Mouse (Mus musculus) stomach, postnatal 0 days (tissue): ENCODE results near the gene Ccdc184. TPM values are rescaled to one million over a fixed set of nuclear protein-coding genes. Genes with fewer than 3 reads are reported as not detected.
A peak's percentile ranks its signal among the peaks of the same experiment; 100 is the strongest.

Experiments
- ATAC-seq: fragments of 200-750 bp; cut with Nextera tagmentation; 2 replicates; pipeline ENCODE4 v1.8.0; 2017; ENCODE audit not compliant: low FRiP score, low TSS enrichment
- DNase-seq: peaks from one replicate; pipeline ENCODE4 v3.0.0-alpha.2; 2016; ENCODE audit warnings: low spot score
- H3K27ac ChIP-seq: fragments of 300-500 bp; sonication (generic); replicated peaks from 2 replicates; pipeline ENCODE4 v1.5.1; 2014; ENCODE audit warnings: mild to moderate bottlenecking, control low read depth
- H3K27me3 ChIP-seq: fragments of 300-500 bp; sonication (generic); 2 replicates; pipeline ENCODE4 v1.6.1; 2014; ENCODE audit warnings: low read length; ENCODE audit not compliant: control insufficient read depth, insufficient read depth
- H3K36me3 ChIP-seq: fragments of 300-500 bp; sonication (generic); 2 replicates; pipeline ENCODE4 v1.6.1; 2014; ENCODE audit warnings: low read length, mixed read lengths; ENCODE audit not compliant: control insufficient read depth, insufficient read depth
- H3K4me1 ChIP-seq: fragments of 300-500 bp; sonication (generic); replicated peaks from 2 replicates; pipeline ENCODE4 v1.6.1; 2014; ENCODE audit warnings: antibody characterized with exemption; ENCODE audit not compliant: control insufficient read depth, insufficient read depth
- H3K4me2 ChIP-seq: fragments of 300-500 bp; sonication (generic); replicated peaks from 2 replicates; pipeline ENCODE4 v1.6.1; 2014; ENCODE audit warnings: low read depth, mild to moderate bottlenecking, control low read depth, moderate library complexity
- H3K4me3 ChIP-seq: fragments of 300-500 bp; sonication (generic); 2 replicates; pipeline ENCODE4 v1.5.1; 2014; ENCODE audit warnings: low read depth, low read length, control low read depth
- H3K9ac ChIP-seq: fragments of 300-500 bp; sonication (generic); 2 replicates; pipeline ENCODE4 v1.6.1; 2014; ENCODE audit warnings: mild to moderate bottlenecking, low read length, control low read depth, mixed read lengths
- H3K9me3 ChIP-seq: fragments of 300-500 bp; sonication (generic); 2 replicates; pipeline ENCODE4 v1.6.1; 2016; ENCODE audit warnings: low read length; ENCODE audit not compliant: control insufficient read depth
- CTCF ChIP-seq: IDR thresholded peaks from 2 replicates; pipeline ENCODE4 v1.5.1; 2016; ENCODE audit warnings: antibody characterized with exemption, low read depth, mild to moderate bottlenecking, moderate library complexity
- EP300 ChIP-seq: optimal IDR thresholded peaks from 2 replicates; pipeline ENCODE3; 2016; ENCODE audit warnings: antibody characterized with exemption
- WGBS: fragments of 180-500 bp; shearing (Covaris S2); extraction: QIAGEN DNeasy Blood & Tissue Kit; methylation state at CpG from one replicate; pipeline ENCODE4 v1.1.7; 2014; 5-methylcytosine and 5-hydroxymethylcytosine counted together
- polyA plus RNA-seq: library from polyadenylated mRNA; unstranded; fragments of >200 nt; fragmentation: Nextera tagmentation; extraction: Ambion mirVana; gene quantifications from 2 replicates; pipeline ENCODE4 v1.2.1, GENCODE M21; 2015

The Ccdc184 gene
- polyA plus RNA-seq, 1 experiment from 2014 or later = 0.95 TPM

DNA sequence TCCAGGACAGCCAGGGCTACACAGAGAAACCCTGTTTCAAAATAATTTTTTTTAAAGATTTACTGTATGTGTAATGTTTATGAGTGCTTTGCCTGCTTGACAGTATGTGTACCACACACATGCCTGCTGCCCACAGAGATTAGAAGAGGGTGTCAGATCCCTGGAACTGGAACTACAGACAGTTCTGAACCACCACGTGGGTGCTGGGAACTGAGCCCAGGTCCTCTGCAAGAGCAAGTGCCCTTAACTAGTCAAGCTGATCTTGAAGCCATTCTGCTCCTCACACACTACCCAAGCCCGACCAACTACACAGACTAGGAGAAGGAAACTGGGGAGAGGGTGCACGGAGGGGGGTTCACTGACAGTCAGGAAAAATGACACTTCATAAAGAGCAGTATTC, 33.5 kb upstream of the Ccdc184 start:
- H3K27me3 ChIP-seq = no peaks in the 10 kb centered on the region
- H3K4me2 ChIP-seq = no peak overlapping the region
- ATAC-seq (no peak), DNase-seq (no peak)
- H3K9me3 ChIP-seq = no peaks in the 10 kb centered on the region
- no peak overlapping the region for H3K9ac ChIP-seq
- H3K27ac ChIP-seq = no peak overlapping the region
- no peak for TF ChIP-seq EP300
- no peak for TF ChIP-seq CTCF
- H3K4me1 ChIP-seq = no peaks in the 10 kb centered on the region
- peaks cover 17% of the 10 kb centered on the region for H3K36me3 ChIP-seq
- 94% methylated on average over 3 of the region's 3 CpGs for WGBS
- H3K4me3 ChIP-seq = no peak overlapping the region

DNA sequence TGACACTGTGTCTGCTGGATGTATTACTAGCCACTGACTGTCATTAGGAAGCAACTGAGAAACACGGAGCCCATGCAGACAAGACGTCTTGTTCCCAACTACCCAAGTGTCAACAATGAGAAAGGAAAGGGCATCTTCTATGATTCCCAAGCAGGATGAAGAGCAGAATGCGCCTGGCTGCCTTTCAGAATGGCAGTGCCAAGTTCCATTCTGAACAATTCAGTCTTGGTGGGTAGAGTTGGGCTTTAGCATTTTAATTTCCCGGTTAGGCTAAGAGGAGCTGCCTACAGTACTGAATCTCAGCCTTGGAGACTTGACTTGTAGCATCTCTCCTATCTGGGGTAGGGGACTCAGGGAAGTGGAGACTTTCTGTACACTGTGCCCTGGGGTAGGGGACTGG, 32.9 kb upstream of the Ccdc184 start:
- ATAC-seq (no peak), DNase-seq (no peak)
- no peak overlapping the region for H3K9ac ChIP-seq
- H3K4me1 ChIP-seq = no peaks in the 10 kb centered on the region
- WGBS = 88% methylated on average over 4 of the region's 4 CpGs
- no peak overlapping the region for H3K27ac ChIP-seq
- no peak overlapping the region for H3K4me3 ChIP-seq
- TF ChIP-seq CTCF = no peak
- TF ChIP-seq EP300 = no peak
- no peaks in the 10 kb centered on the region for H3K27me3 ChIP-seq
- H3K36me3 ChIP-seq = peaks cover 20% of the 10 kb centered on the region
- H3K4me2 ChIP-seq = no peak overlapping the region
- H3K9me3 ChIP-seq = no peaks in the 10 kb centered on the region

DNA sequence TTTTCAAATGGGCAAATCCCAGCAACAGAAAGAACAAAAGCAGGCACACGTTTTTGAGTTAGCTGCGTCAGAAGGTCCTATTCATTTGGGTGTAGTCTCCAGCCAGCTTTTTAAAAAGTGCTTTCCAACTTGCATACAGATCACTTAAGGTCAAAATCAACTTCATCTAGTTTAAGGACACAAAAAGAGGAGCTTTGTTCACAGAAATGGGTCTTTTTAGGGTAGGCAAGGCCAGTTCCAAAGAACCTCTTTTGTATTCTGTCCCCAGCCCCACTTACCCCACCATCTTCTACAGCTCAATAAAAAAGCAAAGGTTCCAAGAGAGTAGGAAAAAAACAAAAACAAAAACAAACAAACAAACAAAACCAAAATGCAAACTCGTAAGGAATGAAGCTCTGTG, 32.3 kb upstream of the Ccdc184 start:
- no peak overlapping the region for H3K4me3 ChIP-seq
- H3K4me2 ChIP-seq = no peak overlapping the region
- no peak for TF ChIP-seq CTCF
- no peak for TF ChIP-seq EP300
- H3K9me3 ChIP-seq = no peaks in the 10 kb centered on the region
- H3K27ac ChIP-seq = no peak overlapping the region
- H3K27me3 ChIP-seq = no peaks in the 10 kb centered on the region
- H3K36me3 ChIP-seq = peaks cover 20% of the 10 kb centered on the region
- H3K9ac ChIP-seq = no peak overlapping the region
- WGBS = 69% methylated on average over 3 of the region's 3 CpGs
- DNase-seq (no peak), ATAC-seq (no peak)
- H3K4me1 ChIP-seq = no peaks in the 10 kb centered on the region

DNA sequence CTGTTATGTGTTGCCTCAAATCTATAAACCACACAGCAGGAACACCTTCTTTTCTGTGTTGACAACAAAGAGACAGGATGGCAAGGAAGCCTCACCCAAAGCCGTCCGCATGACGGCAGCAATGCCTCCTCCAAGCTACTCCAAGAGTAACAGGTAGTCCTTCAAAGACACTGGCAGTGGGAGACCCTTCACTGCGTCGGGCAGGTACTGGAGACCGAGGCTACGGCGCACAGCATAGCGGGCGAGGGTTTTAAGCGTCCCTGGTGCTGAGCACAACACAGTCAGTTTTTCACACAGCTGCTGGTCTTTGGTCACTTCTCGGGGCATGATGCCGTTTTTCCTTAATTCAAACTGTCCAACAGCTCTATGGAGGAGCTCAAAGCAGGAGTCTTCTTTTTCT, 31.3 kb upstream of the Ccdc184 start:
- DNase-seq (no peak), ATAC-seq (no peak)
- WGBS = 93% methylated on average over 13 of the region's 13 CpGs
- H3K36me3 ChIP-seq = peaks cover 18% of the 10 kb centered on the region
- H3K27ac ChIP-seq = no peak overlapping the region
- H3K9ac ChIP-seq = no peak overlapping the region
- H3K4me3 ChIP-seq = no peak overlapping the region
- H3K4me1 ChIP-seq = no peaks in the 10 kb centered on the region
- H3K9me3 ChIP-seq = no peaks in the 10 kb centered on the region
- H3K27me3 ChIP-seq = no peaks in the 10 kb centered on the region
- TF ChIP-seq EP300 (no peak), CTCF (no peak)
- H3K4me2 ChIP-seq = no peak overlapping the region

DNA sequence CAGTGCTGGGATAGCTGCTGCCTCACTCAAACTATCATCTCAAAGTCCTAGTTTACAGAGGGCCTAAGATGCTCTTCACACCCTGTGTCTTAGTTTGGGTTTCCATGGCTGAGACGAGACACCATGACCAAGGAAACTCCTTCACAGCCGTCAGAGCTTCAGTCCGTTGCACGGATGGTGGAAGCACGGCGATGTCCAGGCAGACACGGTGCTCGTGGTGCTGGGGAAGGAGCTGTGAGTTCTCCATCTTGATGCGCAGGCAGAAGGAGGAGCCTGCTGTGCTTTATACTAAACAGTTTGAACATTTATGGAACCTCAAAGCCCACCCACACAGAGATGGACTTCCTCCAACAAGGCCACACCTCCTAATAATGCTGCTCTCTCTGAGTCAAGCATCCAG, 30.1 kb upstream of the Ccdc184 start:
- H3K9ac ChIP-seq = no peak overlapping the region
- no peak for ATAC-seq
- peaks cover 17% of the 10 kb centered on the region for H3K36me3 ChIP-seq
- no peak overlapping the region for H3K27ac ChIP-seq
- no peak overlapping the region for H3K4me3 ChIP-seq
- H3K9me3 ChIP-seq = no peaks in the 10 kb centered on the region
- WGBS = 88% methylated on average over 9 of the region's 9 CpGs
- TF ChIP-seq CTCF = no peak
- no peak for TF ChIP-seq EP300
- no peak for DNase-seq
- no peak overlapping the region for H3K4me2 ChIP-seq
- H3K4me1 ChIP-seq = no peaks in the 10 kb centered on the region
- H3K27me3 ChIP-seq = no peaks in the 10 kb centered on the region

DNA sequence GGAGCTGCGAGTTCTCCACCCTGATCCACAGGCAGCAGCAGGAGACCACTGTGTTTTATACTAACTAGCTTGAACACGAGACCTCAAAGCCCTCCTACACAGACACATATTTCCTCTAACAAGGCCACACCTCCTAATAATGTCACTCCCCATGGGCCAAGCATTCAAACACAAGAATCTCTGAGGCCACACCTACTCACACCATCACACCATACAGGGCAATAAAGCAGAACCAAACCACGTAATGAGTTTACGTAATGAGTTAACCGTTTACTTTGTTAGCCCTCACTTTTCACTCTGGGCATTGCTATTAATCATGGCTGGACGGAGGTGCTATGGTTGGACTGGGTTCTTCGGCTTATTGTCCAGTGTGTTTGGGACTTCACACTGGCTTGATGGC, 27.2 kb upstream of the Ccdc184 start:
- TF ChIP-seq CTCF (no peak), EP300 (no peak)
- ATAC-seq (peak; percentile 83), DNase-seq (peak; percentile 42)
- Histone ChIP-seq H3K27me3 (no peaks in the 10 kb centered on the region), H3K27ac (no peak overlapping the region), H3K9me3 (no peaks in the 10 kb centered on the region), H3K4me3 (no peak overlapping the region), H3K4me2 (no peak overlapping the region), H3K9ac (no peak overlapping the region), H3K4me1 (0 out of 2 replicates have a peak, but pooled peaks cover 2% of the 10 kb centered on the region), H3K36me3 (peaks cover 13% of the 10 kb centered on the region)
- WGBS = 41% methylated on average over 7 of the region's 7 CpGs
